Mouse (Mus musculus) embryonic stem cell, embryonic (primary cell): Measurements from ENCODE around the gene Fbxl17.

ENCODE experiments used
- CTCF ChIA-PET, 4 experiments: fragments of 300-600 bp in 2 of 4; fragments of 350-600 bp in 2 of 4; sonication (Branson Sonifier 250); formaldehyde crosslinking; loops; one replicate each; lab custom pipeline; 2022; ENCODE audit warnings: inconsistent platforms in 2 of 4; lab: Charles Lee
- POLR2A ChIA-PET, 4 experiments: fragments of 300-600 bp in 2 of 4; fragments of 350-600 bp in 2 of 4; sonication (Branson Sonifier 250); formaldehyde crosslinking; loops; one replicate each; lab custom pipeline; 2022; ENCODE audit warnings: antibody characterized with exemption in 4 of 4, inconsistent platforms in 1 of 4; lab: Charles Lee

The Fbxl17 gene

DNA sequence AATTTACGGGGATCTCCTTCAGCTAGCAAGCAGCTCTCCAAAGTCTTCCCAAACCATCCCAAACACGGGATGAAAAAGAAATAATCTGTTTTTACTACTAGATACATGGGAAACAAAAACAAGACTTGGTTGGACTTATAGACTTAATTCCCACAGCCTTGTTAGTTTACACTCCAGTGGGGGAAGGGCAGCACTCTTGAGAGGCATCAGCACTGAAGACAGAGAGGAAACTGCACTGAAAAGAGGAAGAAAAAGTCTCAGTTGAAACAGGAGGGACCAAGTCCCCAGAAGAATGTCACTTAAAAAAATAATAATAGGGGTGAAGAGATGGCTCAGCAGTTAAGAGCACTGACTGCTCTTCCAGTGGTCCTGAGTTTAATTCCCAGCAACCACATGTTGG lies 78.0 kb downstream of the Fbxl17 start:
- ChIA-PET CTCF (interaction anchor here in 1 of 4 experiments (0.8 kb wide), 1 partner anchor 12 kb away, joined by 3 read pairs; no protein-coding TSS in a partner anchor), POLR2A (interaction anchor here in 1 of 4 experiments (0.7 kb wide), 1 partner anchor 12 kb away, joined by 3 read pairs; no protein-coding TSS in a partner anchor)

DNA sequence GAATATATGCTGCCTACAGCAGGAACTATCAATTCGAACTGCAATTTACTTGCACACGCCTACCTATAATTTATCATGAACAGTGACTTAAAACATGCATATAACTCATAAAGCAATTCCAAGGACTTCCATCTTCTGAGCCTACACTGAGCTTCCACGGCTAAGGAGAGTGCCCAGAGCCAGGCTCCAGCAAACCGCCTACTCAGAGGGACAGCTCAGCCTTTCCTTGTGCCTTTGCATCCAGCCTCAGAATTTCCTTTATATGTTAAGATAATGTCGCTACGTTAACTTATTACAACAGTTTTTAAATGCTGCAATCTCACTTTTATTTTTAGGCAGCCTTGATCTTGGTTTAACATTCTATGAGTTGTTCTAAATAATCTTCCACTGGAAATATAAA lies 80.3 kb downstream of the Fbxl17 start:
- CTCF ChIA-PET: no interaction called here
- POLR2A ChIA-PET: no interaction called here

DNA sequence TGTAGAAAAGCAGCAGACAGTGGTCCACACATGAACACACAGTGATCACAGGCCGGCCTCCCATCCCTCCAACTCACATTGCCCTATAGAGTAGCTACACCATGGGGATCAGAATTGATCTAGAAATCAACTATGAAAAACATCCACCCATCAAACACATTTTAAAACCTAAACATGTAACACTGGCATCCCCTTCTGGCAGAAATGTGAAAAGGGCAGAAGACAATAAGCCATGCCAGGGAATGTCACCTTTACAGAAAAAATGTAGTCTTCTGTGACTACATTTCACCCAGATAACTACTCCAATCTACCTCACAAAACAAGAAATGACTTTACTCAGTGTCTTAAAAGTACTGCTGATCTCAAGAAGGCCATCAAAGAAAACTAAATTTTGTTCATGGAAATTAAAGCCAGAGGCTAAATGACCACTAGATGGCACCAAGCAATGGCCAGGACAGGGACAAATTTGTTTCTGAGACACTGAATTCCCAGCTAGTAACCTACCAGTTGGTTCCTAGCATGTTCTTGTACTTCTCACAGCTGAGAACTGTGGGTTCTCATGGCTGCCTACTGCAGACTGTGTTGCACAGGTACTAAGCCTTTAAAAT lies 85.7 kb downstream of the Fbxl17 start:
- ChIA-PET CTCF (interaction anchor here (0.6 to 1.4 kb wide), 17 partner anchors 8 to 1190 kb away, joined by 3 to 6 read pairs (median 3); no protein-coding TSS in a partner anchor), POLR2A (interaction anchor here in 2 of 4 experiments (0.7 to 1.0 kb wide), 2 partner anchors 37 to 532 kb away, joined by 3 read pairs; no protein-coding TSS in a partner anchor)

DNA sequence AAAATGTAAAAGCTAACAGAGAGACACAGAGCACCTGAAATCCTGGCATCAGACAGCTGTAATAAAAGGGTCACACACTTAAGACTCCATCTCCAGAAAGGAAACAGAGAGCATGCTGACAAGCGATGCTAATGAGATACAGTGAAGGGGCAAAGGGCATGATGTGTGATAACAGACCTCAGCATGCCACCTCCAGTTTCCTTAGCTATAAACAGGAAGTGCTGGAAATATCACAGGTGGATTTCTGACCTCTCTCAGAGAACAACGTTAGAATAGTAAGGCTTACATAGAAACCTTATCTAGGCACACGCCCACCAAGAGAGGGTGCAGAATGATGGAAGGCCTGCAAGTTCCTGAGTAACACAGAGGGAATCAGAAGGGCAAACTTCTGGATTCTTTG lies 88.3 kb downstream of the Fbxl17 start:
- ChIA-PET POLR2A (interaction anchor here in 1 of 4 experiments (0.6 kb wide), 1 partner anchor 30 kb away, joined by 5 read pairs; no protein-coding TSS in a partner anchor), CTCF (no interaction called here)

DNA sequence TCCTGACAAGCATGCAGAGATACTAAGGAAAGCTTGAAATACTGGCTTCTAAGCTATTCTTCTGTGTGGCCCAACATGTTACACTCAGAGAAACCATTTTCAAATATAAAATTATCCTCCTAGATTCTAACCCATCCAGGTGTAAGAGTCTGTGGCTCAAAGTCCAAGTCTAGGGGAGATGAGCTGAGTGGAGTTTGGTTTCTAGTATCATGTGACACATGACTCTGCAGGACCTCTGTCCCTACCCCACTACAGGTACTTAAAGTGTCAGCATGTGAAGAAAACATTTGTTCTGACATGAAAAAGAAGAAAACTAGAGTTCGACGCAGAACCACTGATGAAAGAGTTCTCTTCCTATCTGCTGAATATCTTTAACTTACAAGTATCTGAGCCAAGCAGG lies 89.7 kb downstream of the Fbxl17 start:
- POLR2A ChIA-PET: no interaction called here
- CTCF ChIA-PET: no interaction called here

DNA sequence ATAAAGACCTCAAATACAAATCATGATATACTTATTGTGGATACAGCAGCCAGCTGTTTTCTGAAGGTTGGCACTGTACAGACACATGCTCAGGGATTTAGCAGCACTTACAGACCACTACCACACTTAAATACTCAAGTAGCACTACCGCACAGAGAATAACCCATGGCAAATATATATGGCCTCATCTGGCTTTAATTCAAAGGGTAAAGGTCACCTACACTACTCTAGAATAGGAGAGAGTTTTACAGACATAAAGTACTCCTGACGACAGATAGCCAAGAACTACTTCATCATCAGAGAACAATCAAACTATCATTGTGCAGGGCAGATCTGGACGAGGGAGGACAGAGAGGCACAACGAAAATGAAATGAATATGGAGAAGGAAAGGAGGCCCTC lies 93.9 kb downstream of the Fbxl17 start:
- ChIA-PET CTCF (interaction anchor here in 1 of 4 experiments (1.6 kb wide), 1 partner anchor 9 kb away, joined by 6 read pairs; no protein-coding TSS in a partner anchor), POLR2A (interaction anchor here in 1 of 4 experiments (0.5 kb wide), 1 partner anchor 27 kb away, joined by 4 read pairs; no protein-coding TSS in a partner anchor)

DNA sequence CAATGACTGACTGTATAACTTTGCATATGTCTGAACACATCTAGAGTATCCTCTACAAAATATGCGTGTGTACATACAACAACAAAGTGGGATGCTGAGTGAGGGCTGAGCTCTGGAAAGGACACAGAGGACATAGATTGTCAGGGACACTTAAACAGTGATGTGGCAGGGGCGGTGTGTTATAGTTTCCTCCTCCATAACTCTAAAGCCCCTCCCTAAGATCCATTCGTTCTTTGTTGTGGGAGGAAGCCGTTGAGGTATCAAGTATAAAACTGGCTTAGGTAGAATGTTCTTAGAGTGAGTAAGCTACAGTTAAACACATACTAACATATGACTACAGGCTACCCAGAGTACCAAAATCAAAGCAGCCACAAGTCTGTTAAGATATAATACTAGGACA lies 94.3 kb downstream of the Fbxl17 start:
- ChIA-PET CTCF (interaction anchor here in 1 of 4 experiments (1.6 kb wide), 1 partner anchor 9 kb away, joined by 6 read pairs; no protein-coding TSS in a partner anchor), POLR2A (no interaction called here)

DNA sequence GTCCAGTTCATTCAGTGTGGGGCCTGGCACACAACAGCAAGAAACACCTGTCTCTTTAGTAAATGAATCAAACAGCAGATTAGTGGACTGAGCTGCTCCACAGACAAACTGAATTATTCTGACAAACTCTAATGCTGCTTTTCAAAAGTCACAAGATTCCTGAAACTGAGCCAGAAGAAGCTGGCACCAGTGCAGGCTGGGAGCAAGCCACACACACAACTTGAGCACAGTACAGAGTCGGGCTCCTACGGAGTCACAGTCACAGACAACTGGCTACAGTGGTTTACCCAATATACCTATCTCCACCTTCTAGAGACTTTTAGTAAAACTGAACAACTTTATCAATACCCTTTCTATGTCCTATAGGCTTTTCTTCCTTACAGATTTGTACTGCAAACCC lies 94.8 kb downstream of the Fbxl17 start:
- CTCF ChIA-PET: no interaction called here
- POLR2A ChIA-PET: no interaction called here

DNA sequence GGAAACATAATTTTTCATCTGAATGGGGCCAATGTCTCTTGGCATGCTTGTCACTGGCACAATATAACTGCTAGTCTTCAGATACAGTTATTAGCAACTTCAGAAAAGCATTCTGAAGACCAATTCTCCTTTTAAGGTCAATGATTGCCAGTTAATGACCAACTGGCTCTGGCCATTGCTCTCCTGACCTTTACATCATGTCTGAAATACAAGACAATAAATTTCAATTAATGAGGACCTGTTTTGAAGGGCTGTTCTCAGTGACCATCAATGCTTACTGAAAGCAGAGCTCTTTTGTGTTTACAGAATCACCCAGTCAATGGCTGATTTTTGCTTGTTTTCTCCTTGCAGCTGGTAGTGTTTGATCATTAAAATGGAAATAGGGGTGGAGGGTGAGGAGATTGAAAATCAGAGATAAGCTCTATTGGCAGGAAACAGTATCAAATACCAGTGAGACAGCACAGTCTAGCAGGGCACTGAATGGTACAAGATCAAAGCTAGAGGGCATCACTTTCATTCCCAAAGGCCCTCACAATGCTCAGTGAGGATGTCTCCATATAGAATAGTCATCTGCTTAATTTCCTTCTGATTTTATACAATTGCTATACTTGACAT lies 95.9 kb downstream of the Fbxl17 start:
- ChIA-PET POLR2A (no interaction called here), CTCF (interaction anchor here in 1 of 4 experiments (1.4 kb wide), 1 partner anchor 11 kb away, joined by 4 read pairs; no protein-coding TSS in a partner anchor)

DNA sequence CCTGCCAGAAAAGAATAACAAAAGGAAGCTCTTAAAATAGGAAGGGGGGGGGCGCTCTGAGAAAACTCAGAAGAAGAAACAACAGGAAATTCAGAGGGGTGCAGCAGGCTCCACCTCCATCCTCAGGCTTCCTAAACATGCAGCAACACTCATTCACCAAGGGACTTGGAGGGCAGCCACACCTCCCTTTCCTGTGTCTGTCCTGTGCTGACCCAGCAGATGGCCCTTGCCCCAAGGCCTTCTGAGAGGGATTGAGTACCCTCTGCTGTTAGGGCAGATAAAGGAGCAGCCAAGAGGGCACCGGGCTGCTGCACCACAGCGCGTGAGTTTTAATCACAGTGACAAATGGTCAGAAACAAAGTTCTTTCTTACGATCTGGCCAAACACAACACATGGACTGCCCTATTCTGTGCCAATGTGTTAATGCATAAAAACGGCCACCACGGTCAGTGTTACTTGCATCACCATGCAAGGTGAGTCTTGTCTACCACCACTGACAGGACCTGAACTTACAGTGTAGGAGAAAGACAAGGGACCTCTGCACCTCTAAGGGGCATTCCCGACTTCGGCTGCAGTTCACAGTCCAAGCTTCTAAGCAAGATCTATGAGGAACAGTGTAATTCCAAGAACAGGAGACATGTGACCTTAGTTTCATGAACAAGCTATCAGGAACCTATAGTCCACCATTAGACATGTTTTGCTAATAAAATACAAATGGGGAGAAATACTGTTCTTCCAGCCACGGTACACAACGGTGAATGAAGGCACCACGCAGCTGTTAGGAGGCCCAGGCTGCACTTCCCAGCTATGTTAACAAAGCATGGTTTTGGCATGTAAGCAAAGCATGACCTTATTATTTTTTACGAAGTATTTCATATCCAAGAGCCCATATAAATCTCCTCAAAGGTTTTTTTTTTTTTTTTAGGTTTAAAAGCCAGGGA lies 96.8 kb downstream of the Fbxl17 start:
- CTCF ChIA-PET: interaction anchor here (0.6 to 1.4 kb wide), 4 partner anchors 12 to 1509 kb away, joined by 3 to 9 read pairs (median 4); no protein-coding TSS in a partner anchor
- POLR2A ChIA-PET: interaction anchor here in 1 of 4 experiments (0.6 kb wide), 1 partner anchor 894 kb away, joined by 3 read pairs; no protein-coding TSS in a partner anchor

DNA sequence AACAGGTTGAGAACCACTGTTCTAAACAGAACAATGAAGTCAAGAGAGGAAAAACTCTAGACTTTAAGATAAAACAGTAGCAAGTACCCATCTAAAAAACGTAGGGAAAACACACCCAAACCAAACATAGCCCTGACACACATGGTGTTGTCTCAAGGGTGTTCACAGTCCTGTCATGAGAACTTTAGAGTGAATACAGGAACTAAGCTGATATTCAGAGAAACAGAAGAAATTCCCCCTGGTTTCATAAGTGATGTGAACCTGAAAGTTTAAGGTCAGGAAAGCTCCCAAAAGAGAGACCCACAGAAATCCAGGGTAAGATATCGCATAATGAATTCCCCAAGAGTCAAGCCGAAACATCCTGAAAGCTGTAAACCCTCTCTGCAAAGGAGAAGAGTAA lies 97.6 kb downstream of the Fbxl17 start:
- ChIA-PET POLR2A (interaction anchor here in 1 of 4 experiments (0.6 kb wide), 1 partner anchor 895 kb away, joined by 3 read pairs; no protein-coding TSS in a partner anchor), CTCF (interaction anchor here in 3 of 4 experiments (0.6 kb wide), 3 partner anchors 14 to 1510 kb away, joined by 3 to 9 read pairs (median 3); no protein-coding TSS in a partner anchor)

DNA sequence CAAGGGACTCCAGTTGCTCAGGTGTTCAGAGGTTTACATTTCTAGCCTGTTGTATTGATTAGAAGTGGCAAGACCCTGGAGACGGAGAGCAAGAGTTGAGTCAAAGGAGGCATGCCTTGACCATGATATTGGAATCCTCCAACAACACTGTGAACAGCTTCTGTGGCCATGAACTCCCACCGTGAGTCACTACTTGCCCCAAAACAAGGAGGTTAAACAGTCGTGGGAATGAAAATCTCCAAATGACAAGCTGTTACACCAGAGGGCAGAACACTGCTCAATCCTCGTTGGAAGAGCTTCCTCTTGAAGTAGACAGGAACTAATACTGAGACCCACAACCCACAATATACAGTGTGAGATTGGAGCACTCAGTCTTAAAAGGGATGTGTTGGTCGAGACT lies 99.2 kb downstream of the Fbxl17 start:
- ChIA-PET CTCF (no interaction called here), POLR2A (no interaction called here)

DNA sequence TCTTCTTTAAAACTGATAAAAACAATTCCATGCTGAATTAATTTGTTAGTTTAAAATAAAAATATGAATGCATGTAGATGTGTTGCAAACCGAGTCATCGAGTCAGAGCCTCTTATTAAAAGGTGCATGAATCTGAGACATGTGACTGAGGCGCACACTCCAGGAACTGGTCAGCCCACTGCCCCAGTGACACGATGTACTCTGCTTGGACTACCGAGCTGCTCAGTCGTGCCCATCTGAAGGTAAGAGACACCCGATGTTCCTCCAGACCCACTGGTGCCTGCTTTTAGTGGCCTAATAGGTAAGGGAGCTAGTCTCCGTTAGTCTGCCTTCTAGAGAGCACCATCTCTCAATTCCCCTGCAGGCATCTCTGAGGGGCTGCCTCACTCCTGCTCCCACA lies 100.0 kb downstream of the Fbxl17 start:
- CTCF ChIA-PET: no interaction called here
- POLR2A ChIA-PET: interaction anchor here in 1 of 4 experiments (0.9 kb wide), 1 partner anchor 21 kb away, joined by 3 read pairs; no protein-coding TSS in a partner anchor

DNA sequence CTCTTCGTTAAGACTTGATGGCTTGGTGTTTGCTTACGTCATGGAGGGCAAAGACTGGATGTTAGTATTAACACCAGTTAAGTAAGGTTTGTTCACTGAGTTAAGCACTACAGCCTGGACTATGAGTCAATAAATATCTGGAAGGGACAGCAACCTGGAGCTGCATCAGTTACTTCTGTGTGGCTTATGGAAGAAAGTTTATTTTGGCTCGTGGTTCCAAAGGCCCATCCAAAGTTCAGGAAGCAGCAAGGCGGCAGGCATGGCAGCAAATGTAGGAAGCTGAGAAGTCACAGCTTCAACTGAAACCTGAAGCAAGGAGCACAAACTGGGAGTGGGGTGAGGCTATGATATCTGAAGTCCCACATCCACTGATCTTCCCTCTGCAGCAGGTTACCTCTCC lies 108.3 kb downstream of the Fbxl17 start:
- ChIA-PET POLR2A (no interaction called here), CTCF (no interaction called here)

DNA sequence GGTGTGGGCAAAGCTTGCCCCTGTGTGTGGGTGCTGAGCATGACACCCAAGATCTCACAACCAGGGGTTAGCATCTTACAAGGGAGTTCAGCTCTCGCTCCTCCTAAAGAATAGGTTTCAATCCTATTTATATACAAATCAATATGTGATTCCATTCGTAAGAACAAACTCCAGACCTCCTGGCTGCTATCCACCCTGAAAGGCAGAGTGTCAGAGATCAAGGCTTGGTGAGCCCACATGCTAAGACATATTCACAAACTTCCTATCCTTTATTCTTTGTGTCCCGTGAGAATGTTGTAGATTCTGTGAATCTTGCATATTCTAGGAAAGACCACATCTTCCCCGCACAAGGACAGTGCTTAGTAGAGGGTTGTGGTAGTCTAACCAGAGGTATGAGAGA lies 108.9 kb downstream of the Fbxl17 start:
- POLR2A ChIA-PET: interaction anchor here in 1 of 4 experiments (0.6 kb wide), 1 partner anchor 40 kb away, joined by 4 read pairs; no protein-coding TSS in a partner anchor
- CTCF ChIA-PET: no interaction called here

DNA sequence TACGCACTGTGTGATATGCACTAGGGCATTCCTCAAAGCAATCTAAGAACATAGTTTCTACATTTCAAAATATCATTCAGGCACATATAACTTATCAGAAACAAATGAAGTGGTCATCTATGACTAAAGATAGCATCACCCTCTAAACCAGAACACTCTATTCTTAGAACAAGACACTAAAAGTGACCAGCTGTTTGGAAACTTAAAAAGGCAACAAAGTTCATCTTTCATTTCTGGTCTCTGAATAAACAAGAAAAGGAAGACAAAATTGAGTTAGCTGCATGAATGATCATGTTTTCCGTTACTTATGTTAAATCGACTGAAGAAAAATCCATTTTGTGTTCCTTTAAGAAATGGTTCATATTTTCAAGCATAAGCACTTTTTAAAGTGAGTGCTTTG lies 128.8 kb downstream of the Fbxl17 start:
- ChIA-PET POLR2A (interaction anchor here in 1 of 4 experiments (1.0 kb wide), 1 partner anchor 12 kb away, joined by 3 read pairs; no protein-coding TSS in a partner anchor), CTCF (no interaction called here)

DNA sequence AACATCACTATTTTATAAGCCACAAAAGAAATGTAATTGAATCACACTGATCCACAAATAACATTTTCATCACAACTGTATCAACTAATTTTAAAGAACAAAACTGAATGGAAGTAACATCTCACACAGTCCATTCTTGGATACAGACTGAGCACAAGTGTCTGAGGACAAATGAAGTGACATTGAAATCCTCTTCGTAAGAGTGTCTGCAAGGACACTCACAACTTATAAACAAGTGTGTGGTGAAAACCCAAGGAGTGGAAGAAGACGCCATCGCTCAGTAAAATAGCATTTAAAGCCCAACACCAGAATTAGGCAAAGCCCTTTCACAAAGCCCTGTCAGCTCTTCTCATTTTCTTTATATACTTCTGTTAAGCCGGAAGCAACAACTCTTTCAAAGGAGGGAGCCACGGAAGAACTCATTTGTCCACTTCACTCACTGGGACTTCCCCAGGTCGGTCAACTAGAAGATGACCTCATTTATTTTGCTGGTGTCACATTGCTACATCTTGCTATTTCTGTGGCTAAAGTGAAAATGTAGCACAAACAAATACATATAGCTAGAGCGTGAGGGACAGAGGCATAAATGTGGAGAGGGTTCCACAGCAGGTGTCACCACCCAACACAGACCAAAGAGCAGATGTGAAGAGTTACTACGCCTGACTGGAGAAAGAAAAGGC lies 130.0 kb downstream of the Fbxl17 start:
- POLR2A ChIA-PET: no interaction called here
- CTCF ChIA-PET: no interaction called here

DNA sequence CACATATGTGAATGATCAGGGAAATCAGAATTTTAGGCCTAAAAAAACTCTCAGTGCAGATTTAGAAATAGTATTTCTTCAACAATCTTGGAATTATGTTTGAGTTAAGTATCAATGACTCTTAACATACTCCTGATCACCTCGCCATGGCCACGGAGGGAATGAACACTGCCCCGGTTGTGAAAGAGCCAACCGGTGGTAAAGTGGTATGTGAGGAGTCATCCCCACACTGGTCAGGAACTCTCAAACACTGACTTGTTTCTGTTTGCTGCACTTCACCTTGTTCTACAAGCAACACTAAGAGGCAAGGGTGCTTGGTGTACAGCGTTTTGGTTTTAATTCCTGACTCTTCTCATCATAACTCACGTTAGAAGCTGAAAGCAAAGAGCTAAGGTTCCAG lies 132.3 kb downstream of the Fbxl17 start:
- ChIA-PET CTCF (no interaction called here), POLR2A (no interaction called here)
